Mouse (Mus musculus): ENCODE measurements at regions not wholly inside any gene's neighbourhood (a gene's known extent, or its start where the extent isn't known, plus 50 kb on each side); places are given as distances from the start of the nearest gene placed in this dataset.
A peak's percentile ranks its signal among the peaks of the same experiment; 100 is the strongest.

GRCm38 (mm10) chr13:107362806-107363687 is 341.1 kb upstream of the Kif2a start:
- DNase-seq = no peak

- no peak for DNase-seq
Observed at GRCm38 (mm10) chr13:107340802-107341364, 319.0 kb upstream of the Kif2a start.

GRCm38 (mm10) chr13:107338111-107338510 is 316.2 kb upstream of the Kif2a start:
- DNase-seq = no peak

- no peak for DNase-seq
Observed at GRCm38 (mm10) chr13:107337111-107337510, 315.2 kb upstream of the Kif2a start.

GRCm38 (mm10) chr13:107329348-107329747 is 307.4 kb upstream of the Kif2a start:
- DNase-seq = no peak

GRCm38 (mm10) chr13:107325707-107326495 is 304.0 kb upstream of the Kif2a start:
- DNase-seq = peak; percentile 60 to 74

- DNase-seq = no peak
Observed at GRCm38 (mm10) chr13:107314746-107315145, 292.8 kb upstream of the Kif2a start.

- DNase-seq = no peak
Observed at GRCm38 (mm10) chr13:107308958-107309639, 287.2 kb upstream of the Kif2a start.

GRCm38 (mm10) chr13:107308404-107308803 is 286.5 kb upstream of the Kif2a start:
- no peak for DNase-seq

- DNase-seq = no peak
Observed at GRCm38 (mm10) chr13:107306958-107307357, 285.0 kb upstream of the Kif2a start.

- no peak for DNase-seq
Observed at GRCm38 (mm10) chr13:107306232-107306631, 284.3 kb upstream of the Kif2a start.

- no peak for DNase-seq
Observed at GRCm38 (mm10) chr13:107305738-107306137, 283.8 kb upstream of the Kif2a start.

GRCm38 (mm10) chr13:107303878-107304277 is 282.0 kb upstream of the Kif2a start:
- no peak for DNase-seq

GRCm38 (mm10) chr13:107303322-107303721 is 281.4 kb upstream of the Kif2a start:
- DNase-seq = no peak

- no peak for DNase-seq
Observed at GRCm38 (mm10) chr13:107300792-107301191, 278.9 kb upstream of the Kif2a start.

GRCm38 (mm10) chr13:107264581-107264980 is 242.7 kb upstream of the Kif2a start:
- no peak for DNase-seq

GRCm38 (mm10) chr13:107261479-107262050 is 239.6 kb upstream of the Kif2a start:
- DNase-seq = no peak

- no peak for DNase-seq
Observed at GRCm38 (mm10) chr13:107260274-107260673, 238.3 kb upstream of the Kif2a start.

- no peak for DNase-seq
Observed at GRCm38 (mm10) chr13:107247792-107248505, 226.0 kb upstream of the Kif2a start.

- no peak for DNase-seq
Observed at GRCm38 (mm10) chr13:107246956-107247751, 225.2 kb upstream of the Kif2a start.

GRCm38 (mm10) chr13:107244173-107244572 is 222.2 kb upstream of the Kif2a start:
- DNase-seq = no peak

Data from kidney, postnatal 25 days (tissue).